Mouse (Mus musculus) CH12.LX (cell line): ENCODE results near the gene Stat1. TPM values are rescaled to one million over a fixed set of nuclear protein-coding genes. Genes with fewer than 3 reads are reported as not detected.
A peak's percentile ranks its signal among the peaks of the same experiment; 100 is the strongest.

Source experiments
- DNase-seq: peaks from one replicate; pipeline ENCODE4 v3.0.0-alpha.2; 2013; ENCODE audit errors: extremely low read depth
- H3K27ac ChIP-seq: 2 replicates; pipeline ENCODE4 v1.5.1; 2012; ENCODE audit warnings: low read depth, mild to moderate bottlenecking, control low read depth, moderate library complexity; ENCODE audit not compliant: insufficient read depth
- H3K27me3 ChIP-seq: replicated peaks from 2 replicates; pipeline ENCODE3; 2012; ENCODE audit warnings: inconsistent platforms
- H3K36me3 ChIP-seq, 2 experiments: replicated peaks in 1 of 2; 2 replicates each; pipeline versions ENCODE3 to v1.6.1; 2012; ENCODE audit warnings: inconsistent platforms in 1 of 2, low read length in 1 of 2, mild to moderate bottlenecking in 1 of 2, mixed read lengths in 1 of 2, moderate library complexity in 1 of 2; ENCODE audit not compliant: control insufficient read depth in 1 of 2, insufficient read depth in 1 of 2
- H3K4me1 ChIP-seq, 2 experiments: 2 replicates each; pipeline ENCODE4 v1.6.1; 2012; ENCODE audit warnings: inconsistent platforms in 1 of 2, moderate library complexity in 1 of 2; ENCODE audit not compliant: insufficient read depth in 2 of 2, control insufficient read depth in 1 of 2
- H3K4me2 ChIP-seq: 2 replicates; pipeline ENCODE4 v1.6.1; 2012; ENCODE audit warnings: low read depth, mild to moderate bottlenecking, control low read depth; ENCODE audit not compliant: poor library complexity, insufficient read depth, severe bottlenecking
- H3K4me3 ChIP-seq, 3 experiments: fragments of 150-350 bp in 1 of 3; sonication (generic) in 1 of 3; replicated peaks in 1 of 3; 2 replicates each; pipeline versions ENCODE3 to v1.5.1; 2011 to 2012; ENCODE audit warnings: low read depth in 2 of 3, low read length in 2 of 3, mild to moderate bottlenecking in 2 of 3, moderate library complexity in 2 of 3, control low read depth in 1 of 3, improper control_type of control experiment in 1 of 3, inconsistent platforms in 1 of 3, mixed read lengths in 1 of 3; ENCODE audit not compliant: poor library complexity in 1 of 3
- H3K79me2 ChIP-seq: replicated peaks from 2 replicates; pipeline ENCODE4 v1.6.1; 2012; ENCODE audit warnings: mild to moderate bottlenecking, moderate library complexity; ENCODE audit not compliant: control insufficient read depth, poor library complexity, insufficient read depth, severe bottlenecking; ENCODE audit errors: extremely low read depth
- H3K9ac ChIP-seq: 2 replicates; pipeline ENCODE4 v1.6.1; 2012; ENCODE audit warnings: low read depth, mild to moderate bottlenecking, control low read depth, moderate library complexity; ENCODE audit not compliant: insufficient read depth
- H3K9me3 ChIP-seq: replicated peaks from 2 replicates; pipeline ENCODE3; 2012; ENCODE audit warnings: low read length, inconsistent platforms, mixed read lengths
- BHLHE40 ChIP-seq: IDR thresholded peaks from 2 replicates; pipeline ENCODE4 v1.6.1; 2011; ENCODE audit warnings: mild to moderate bottlenecking, low read depth, low read length, improper control_type of control experiment
- CHD1 ChIP-seq: IDR thresholded peaks from 2 replicates; pipeline ENCODE4 v1.6.1; 2012; ENCODE audit warnings: low read depth, low read length, improper control_type of control experiment, inconsistent platforms
- CHD2 ChIP-seq: IDR thresholded peaks from 2 replicates; pipeline ENCODE4 v1.6.1; 2011; ENCODE audit warnings: low read length, improper control_type of control experiment
- CTCF ChIP-seq, 2 experiments: IDR thresholded peaks in 1 of 2; conservative IDR thresholded peaks in 1 of 2; 2 replicates each; pipeline ENCODE4 v1.5.1; 2011 to 2012; ENCODE audit warnings: low read depth in 2 of 2, low read length in 2 of 2, improper control_type of control experiment in 1 of 2, inconsistent platforms in 1 of 2, mild to moderate bottlenecking in 1 of 2, moderate library complexity in 1 of 2
- E2F4 ChIP-seq: IDR thresholded peaks from 2 replicates; pipeline ENCODE4 v1.6.1; 2011; ENCODE audit warnings: low read depth, low read length, improper control_type of control experiment; ENCODE audit not compliant: insufficient replicate concordance
- ELF1 ChIP-seq: IDR thresholded peaks from 2 replicates; pipeline ENCODE4 v1.6.1; 2014; ENCODE audit warnings: low read depth, mild to moderate bottlenecking, inconsistent platforms, low read length, improper control_type of control experiment
- EP300 ChIP-seq: IDR thresholded peaks from 2 replicates; pipeline ENCODE4 v1.6.1; 2011; ENCODE audit warnings: low read length, improper control_type of control experiment
- ETS1 ChIP-seq: conservative IDR thresholded peaks from 2 replicates; pipeline ENCODE4 v1.6.1; 2012; ENCODE audit warnings: low read depth, mild to moderate bottlenecking, inconsistent platforms, low read length, improper control_type of control experiment, moderate library complexity
- GABPA ChIP-seq: IDR thresholded peaks from 2 replicates; pipeline ENCODE4 v1.6.1; 2012; ENCODE audit warnings: low read depth, low read length, improper control_type of control experiment, inconsistent platforms; ENCODE audit not compliant: insufficient replicate concordance
- HCFC1 ChIP-seq: IDR thresholded peaks from 2 replicates; pipeline ENCODE4 v1.6.1; 2012; ENCODE audit warnings: low read depth, mild to moderate bottlenecking, inconsistent platforms, low read length, improper control_type of control experiment
- IRF4 ChIP-seq: IDR thresholded peaks from 2 replicates; pipeline ENCODE4 v1.6.1; 2014; ENCODE audit warnings: low read depth, mild to moderate bottlenecking, inconsistent platforms, low read length, improper control_type of control experiment
- JUN ChIP-seq: IDR thresholded peaks from 2 replicates; pipeline ENCODE4 v1.6.1; 2011; ENCODE audit warnings: low read depth, mild to moderate bottlenecking, low read length, improper control_type of control experiment, moderate library complexity; ENCODE audit not compliant: insufficient read depth
- JUND ChIP-seq: conservative IDR thresholded peaks from 2 replicates; pipeline ENCODE4 v1.6.1; 2011; ENCODE audit warnings: low read depth, low read length, improper control_type of control experiment
- KAT2A ChIP-seq: IDR thresholded peaks from 2 replicates; pipeline ENCODE4 v1.6.1; 2012; ENCODE audit warnings: low read length, improper control_type of control experiment, inconsistent platforms; ENCODE audit not compliant: insufficient replicate concordance
- MAFK ChIP-seq: IDR thresholded peaks from 2 replicates; pipeline ENCODE4 v1.6.1; 2011; ENCODE audit warnings: low read length, improper control_type of control experiment; ENCODE audit not compliant: insufficient replicate concordance
- MAX ChIP-seq: IDR thresholded peaks from 2 replicates; pipeline ENCODE4 v1.6.1; 2011; ENCODE audit warnings: low read length, improper control_type of control experiment
- MAZ ChIP-seq: IDR thresholded peaks from 2 replicates; pipeline ENCODE4 v1.6.1; 2012; ENCODE audit warnings: low read depth, mild to moderate bottlenecking, inconsistent platforms, low read length, improper control_type of control experiment, moderate library complexity
- MEF2A ChIP-seq: IDR thresholded peaks from 2 replicates; pipeline ENCODE4 v1.6.1; 2014; ENCODE audit warnings: low read depth, mild to moderate bottlenecking, inconsistent platforms, low read length, improper control_type of control experiment, borderline replicate concordance
- MXI1 ChIP-seq: IDR thresholded peaks from 2 replicates; pipeline ENCODE4 v1.6.1; 2011; ENCODE audit warnings: mild to moderate bottlenecking, low read depth, low read length, improper control_type of control experiment
- MYC ChIP-seq: IDR thresholded peaks from 2 replicates; pipeline ENCODE4 v1.6.1; 2011; ENCODE audit warnings: low read depth, mild to moderate bottlenecking, improper control_type of control experiment, low read length
- NELFE ChIP-seq: IDR thresholded peaks from 2 replicates; pipeline ENCODE4 v1.6.1; 2011; ENCODE audit warnings: low read depth, low read length, improper control_type of control experiment
- NRF1 ChIP-seq: IDR thresholded peaks from 2 replicates; pipeline ENCODE4 v1.6.1; 2014; ENCODE audit warnings: low read depth, mild to moderate bottlenecking, inconsistent platforms, low read length, improper control_type of control experiment, moderate library complexity
- PAX5 ChIP-seq: IDR thresholded peaks from 2 replicates; pipeline ENCODE4 v1.6.1; 2012; ENCODE audit warnings: low read length, inconsistent platforms, mixed read lengths
- POLR2A ChIP-seq: IDR thresholded peaks from 2 replicates; pipeline ENCODE4 v1.6.1; 2011; ENCODE audit warnings: low read depth, mild to moderate bottlenecking, improper control_type of control experiment, low read length
- POLR2AphosphoS2 ChIP-seq: IDR thresholded peaks from 2 replicates; pipeline ENCODE4 v1.6.1; 2011; ENCODE audit warnings: low read depth, low read length, improper control_type of control experiment
- RAD21 ChIP-seq: IDR thresholded peaks from 2 replicates; pipeline ENCODE4 v1.6.1; 2011; ENCODE audit warnings: low read depth, mild to moderate bottlenecking, low read length, improper control_type of control experiment, moderate library complexity
- RCOR1 ChIP-seq: conservative IDR thresholded peaks from 2 replicates; pipeline ENCODE4 v1.6.1; 2012; ENCODE audit warnings: low read depth, mild to moderate bottlenecking, inconsistent platforms, low read length, improper control_type of control experiment
- SIN3A ChIP-seq: IDR thresholded peaks from 2 replicates; pipeline ENCODE4 v1.6.1; 2012; ENCODE audit warnings: low read length, improper control_type of control experiment, inconsistent platforms
- SMC3 ChIP-seq: IDR thresholded peaks from 2 replicates; pipeline ENCODE4 v1.6.1; 2011; ENCODE audit warnings: low read depth, low read length, improper control_type of control experiment
- TBP ChIP-seq: conservative IDR thresholded peaks from 2 replicates; pipeline ENCODE4 v1.6.1; 2011; ENCODE audit warnings: low read depth, low read length, improper control_type of control experiment
- TCF12 ChIP-seq: IDR thresholded peaks from 2 replicates; pipeline ENCODE4 v1.6.1; 2014; ENCODE audit warnings: low read depth, mild to moderate bottlenecking, inconsistent platforms, low read length, improper control_type of control experiment
- UBTF ChIP-seq: IDR thresholded peaks from 2 replicates; pipeline ENCODE4 v1.6.1; 2012; ENCODE audit warnings: low read depth, mild to moderate bottlenecking, inconsistent platforms, low read length, improper control_type of control experiment, moderate library complexity
- USF1 ChIP-seq: IDR thresholded peaks from 2 replicates; pipeline ENCODE4 v1.6.1; 2014; ENCODE audit warnings: low read depth, mild to moderate bottlenecking, inconsistent platforms, low read length, improper control_type of control experiment
- USF2 ChIP-seq: conservative IDR thresholded peaks from 2 replicates; pipeline ENCODE4 v1.6.1; 2011; ENCODE audit warnings: low read depth, low read length, improper control_type of control experiment
- ZC3H11A ChIP-seq: IDR thresholded peaks from 2 replicates; pipeline ENCODE4 v1.6.1; 2012; ENCODE audit warnings: low read depth, mild to moderate bottlenecking, inconsistent platforms, low read length, improper control_type of control experiment
- ZKSCAN1 ChIP-seq: IDR thresholded peaks from 2 replicates; pipeline ENCODE4 v1.6.1; 2012; ENCODE audit warnings: low read depth, inconsistent platforms, low read length, improper control_type of control experiment, borderline replicate concordance
- ZMIZ1 ChIP-seq: IDR thresholded peaks from 2 replicates; pipeline ENCODE4 v1.6.1; 2012; ENCODE audit warnings: low read depth, mild to moderate bottlenecking, inconsistent platforms, low read length, improper control_type of control experiment
- ZNF384 ChIP-seq: IDR thresholded peaks from 2 replicates; pipeline ENCODE4 v1.6.1; 2012; ENCODE audit warnings: low read depth, low read length, improper control_type of control experiment, inconsistent platforms
- dilution Hi-C: fragments of 300-500 bp; cut with MboI; formaldehyde crosslinking; loops from 2 replicates; pipeline ENCODE4 v1.14.3; 2020; ENCODE audit warnings: low sequenced_read_pairs; ENCODE audit not compliant: extremely low pct_unique_long_range_greater_than_20kb, extremely low pct_ligation_motif_present
- in situ Hi-C: fragments of 300-500 bp; cut with MboI; formaldehyde crosslinking; loops from 3 replicates; pipeline ENCODE4 v1.14.3; 2019; ENCODE audit warnings: low sequenced_read_pairs, low pct_ligation_motif_present, low pct_unique_long_range_greater_than_20kb, mixed read lengths
- polyA plus RNA-seq: library from polyadenylated mRNA; unstranded; fragments of >175 nt; gene quantifications from 2 replicates; pipeline ENCODE4 v1.2.1, GENCODE M21; 2012; ENCODE audit warnings: low read depth; ENCODE audit not compliant: insufficient read length
- total RNA-seq, 2 experiments: library from RNA; depleted of rRNA; stranded (reverse); fragments of 300-350 nt in 1 of 2; fragments of >200 nt in 1 of 2; gene quantifications; 2 replicates each; pipeline ENCODE4 v1.2.3; 2012 to 2014

Stat1 gene
- total and polyA plus RNA-seq, 3 experiments = 101 to 179 (median 143) TPM

DNA sequence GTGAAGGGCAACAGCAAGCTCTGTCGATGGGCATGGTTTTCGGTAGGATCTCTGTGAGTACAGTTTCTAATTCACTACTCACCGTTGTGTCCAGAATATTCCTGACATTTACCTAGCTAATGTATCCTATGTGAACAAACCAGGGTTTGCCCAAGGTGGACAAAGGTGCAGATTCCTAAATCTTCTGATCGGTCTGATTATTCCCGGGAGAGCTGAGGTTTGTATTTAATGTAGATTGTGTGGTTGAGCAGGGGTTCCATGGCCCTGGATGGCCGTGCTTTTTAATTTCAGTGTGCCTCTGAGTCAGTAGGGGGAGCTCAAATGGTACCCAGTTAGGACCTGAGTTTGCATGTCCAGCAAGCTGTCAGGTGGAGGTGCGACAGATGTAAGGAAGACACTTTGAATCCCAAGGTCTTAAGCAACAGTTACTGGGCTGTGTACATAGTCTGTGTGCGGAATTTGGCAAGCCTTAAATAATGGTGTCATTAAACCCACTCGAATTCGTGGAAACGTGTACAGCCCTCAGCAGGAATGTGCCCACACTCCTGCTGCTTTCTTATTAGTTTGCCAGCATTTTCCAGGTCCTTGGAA lies 12.6 kb downstream of the Stat1 start:
- H3K27me3 ChIP-seq = no peaks in the 10 kb centered on the region
- H3K79me2 ChIP-seq = peaks cover 11% of the 10 kb centered on the region
- dilution Hi-C loops = no loop called here
- peak overlapping the region; percentile 76 for H3K4me2 ChIP-seq
- H3K4me1 ChIP-seq = peaks cover 25 to 82% of the 10 kb centered on the region in 2 experiments
- TF ChIP-seq MXI1 (peak; percentile 55; the same call in 1 of the 2 replicates), PAX5 (no peak), KAT2A (no peak), ZC3H11A (no peak; the same call in 1 of the 2 replicates), ZMIZ1 (no peak), CHD2 (no peak), CTCF (conservative IDR thresholded peaks at IDR 0.05 in 1 of 2, IDR thresholded peaks at IDR 0.05 in 1 of 2; ENCODE audit: low read depth in 2 of 2, low read length in 2 of 2) (peak in 1 of 2 experiments; percentile 81; a peak in 2 of 4 replicates), BHLHE40 (peak; percentile 35; the same call in 1 of the 2 replicates), RCOR1 (0 out of 2 replicates have a peak, but pooled peaks have one; percentile 30), JUND (no peak), NRF1 (no peak), MYC (peak; percentile 75; the same call in 1 of the 2 replicates), GABPA (no peak), USF2 (no peak), MAZ (no peak), ELF1 (no peak), NELFE (peak; percentile 27; the same call in 1 of the 2 replicates), TBP (no peak), MAFK (no peak), JUN (no peak), ZNF384 (no peak), EP300 (peak; percentile 33; the same call in 1 of the 2 replicates), SMC3 (peak; percentile 62), CHD1 (peak; percentile 34; the same call in 1 of the 2 replicates), IRF4 (peak; percentile 52; the same call in 1 of the 2 replicates), TCF12 (0 out of 2 replicates have a peak, but pooled peaks have one; percentile 31), HCFC1 (no peak), ZKSCAN1 (no peak), POLR2A (no peak), USF1 (no peak), POLR2AphosphoS2 (no peak), RAD21 (peak; percentile 66), MEF2A (peak; percentile 34; the same call in 1 of the 2 replicates), SIN3A (0 out of 2 replicates have a peak, but pooled peaks have one; percentile 75), UBTF (no peak), E2F4 (no peak), ETS1 (peak; percentile 50), MAX (peak; percentile 53; the same call in 1 of the 2 replicates)
- no peak overlapping the region for H3K4me3 ChIP-seq
- peak overlapping the region; percentile 81; the same call in 1 of the 2 replicates for H3K9ac ChIP-seq
- H3K9me3 ChIP-seq = no peaks in the 10 kb centered on the region
- in situ Hi-C loops = no loop called here
- H3K27ac ChIP-seq = peak overlapping the region; percentile 99
- peak; percentile 59 for DNase-seq
- peaks cover 65 to 73% of the 10 kb centered on the region in 2 experiments for H3K36me3 ChIP-seq
